Mouse (Mus musculus): ENCODE results near the gene 2010111I01Rik.

DNA sequence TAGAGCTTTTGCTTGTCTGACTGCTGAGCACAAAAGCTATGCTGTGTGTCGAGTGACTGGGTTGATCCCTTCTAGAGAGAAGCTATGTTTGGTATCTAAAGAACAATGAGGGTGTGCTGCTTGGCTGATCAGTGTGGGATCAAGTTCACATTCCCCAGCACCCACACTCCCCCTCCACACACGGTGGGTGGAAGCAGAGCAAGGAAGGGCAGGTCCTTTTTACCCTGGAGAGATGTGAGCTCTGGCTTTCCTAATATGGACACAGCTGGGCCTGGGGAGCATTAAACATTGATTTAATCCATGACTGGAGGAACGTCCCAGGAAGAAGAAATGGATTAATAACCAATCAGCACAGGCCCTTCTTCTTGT lies 267.0 kb downstream of the 2010111I01Rik start:
- TF ChIP-seq POLR2A (IDR thresholded peaks at IDR 0.05; ENCODE audit: extremely low read depth, insufficient read depth, low read length) (no peak), CTCF (IDR thresholded peaks at IDR 0.05; ENCODE audit: extremely low read depth, insufficient read depth, low read length) (no peak)
